Mouse (Mus musculus): ENCODE measurements at regions not wholly inside any gene's neighbourhood (a gene's known extent, or its start where the extent isn't known, plus 50 kb on each side); places are given as distances from the start of the nearest gene placed in this dataset.

DNA sequence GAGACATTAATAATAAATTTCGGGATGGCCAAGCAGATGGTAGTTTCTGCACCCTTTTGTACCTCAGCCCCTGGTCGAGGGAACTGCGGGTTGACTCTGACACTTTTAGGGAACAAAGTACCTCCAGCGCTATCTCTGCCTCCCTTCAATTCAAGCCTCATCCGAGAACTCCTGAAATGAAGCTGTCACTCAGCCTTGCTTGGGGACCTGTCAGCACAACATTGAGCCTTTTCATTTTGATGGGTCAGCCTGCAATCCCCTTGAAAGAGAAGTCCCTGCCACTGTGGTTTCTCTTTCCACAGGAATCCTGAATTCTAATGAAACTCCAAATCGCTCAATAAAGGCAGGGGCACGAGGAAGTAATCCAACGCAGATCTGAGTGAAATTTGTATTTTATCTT, 257.5 kb downstream of the Nr2f2 start:
- no peak for DNase-seq

DNA sequence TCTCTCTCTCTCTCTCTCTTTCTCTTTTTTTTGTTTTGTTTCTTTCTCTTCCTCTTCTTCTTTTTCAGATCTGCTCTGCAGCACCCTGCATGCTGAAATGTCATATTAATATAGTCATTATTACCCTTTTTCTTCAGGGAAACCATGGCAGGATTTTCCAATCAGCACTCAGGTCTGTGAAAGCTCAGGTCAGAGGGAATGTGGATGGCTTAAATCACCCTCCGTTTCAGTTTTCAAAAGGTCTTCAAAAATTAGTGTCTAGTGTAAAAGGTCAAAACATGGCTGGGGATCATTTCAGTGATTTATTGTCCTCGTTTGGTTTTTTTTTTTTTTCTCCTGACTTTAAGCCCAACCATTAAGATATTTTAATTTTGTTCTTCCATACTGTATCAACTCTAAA, 261.5 kb downstream of the Nr2f2 start:
- DNase-seq: no peak

DNA sequence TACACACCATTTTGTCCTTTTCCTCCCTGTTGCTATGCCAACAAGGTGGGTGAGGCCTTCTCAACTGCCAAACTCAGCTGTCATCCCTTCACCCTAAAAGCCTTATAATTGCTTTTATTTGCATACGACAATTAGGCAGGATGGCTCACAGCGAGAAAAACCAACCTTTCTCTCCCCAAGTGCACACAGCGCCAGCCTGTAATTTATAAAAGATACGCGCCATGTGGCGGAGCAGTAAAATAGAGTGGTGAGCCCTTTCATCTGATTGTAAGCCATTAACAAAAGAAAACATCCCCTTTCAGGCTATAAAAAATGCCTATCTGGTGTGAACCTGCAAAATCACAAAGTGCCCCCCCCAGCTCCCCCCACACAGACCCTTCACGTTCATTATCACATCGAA, 262.0 kb downstream of the Nr2f2 start:
- DNase-seq: no peak

DNA sequence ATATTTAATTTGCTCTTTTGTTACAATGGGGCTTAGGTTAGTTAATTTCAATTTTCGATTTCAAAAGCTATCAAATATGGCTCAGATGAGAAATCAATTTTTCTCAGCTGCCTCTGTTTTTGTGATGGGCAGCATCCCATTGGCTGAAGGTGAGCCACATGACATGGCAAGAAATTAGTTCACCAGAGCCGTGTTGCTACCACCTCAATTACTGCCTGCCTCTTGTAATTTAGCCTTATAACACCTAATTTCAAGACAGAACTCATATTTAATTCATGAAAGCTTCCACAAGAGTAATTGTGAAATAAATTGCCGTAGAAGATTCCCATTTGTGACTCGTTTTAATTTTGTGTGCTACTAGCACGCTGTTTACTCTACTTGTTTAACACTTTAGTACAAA, 262.9 kb downstream of the Nr2f2 start:
- no peak for DNase-seq

DNA sequence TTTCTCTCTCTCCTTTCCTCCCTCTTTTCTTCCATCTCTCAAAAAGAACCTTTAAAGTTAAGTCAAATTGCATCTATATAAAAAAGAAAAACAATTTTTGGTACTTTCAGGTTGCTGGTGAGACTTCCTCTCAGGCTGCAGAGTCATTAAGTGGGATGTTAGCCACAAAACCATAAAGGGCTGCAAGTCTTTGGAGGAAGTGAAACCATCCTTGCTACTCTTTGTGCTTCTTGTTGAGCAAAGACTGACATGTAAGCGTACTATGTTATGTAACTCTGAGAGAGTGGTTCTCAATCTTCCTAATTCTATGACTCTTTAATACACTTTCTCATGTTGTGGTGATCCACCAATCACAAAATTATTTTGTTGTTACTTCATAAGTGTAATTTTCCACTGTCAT, 267.5 kb downstream of the Nr2f2 start:
- DNase-seq: no peak

DNA sequence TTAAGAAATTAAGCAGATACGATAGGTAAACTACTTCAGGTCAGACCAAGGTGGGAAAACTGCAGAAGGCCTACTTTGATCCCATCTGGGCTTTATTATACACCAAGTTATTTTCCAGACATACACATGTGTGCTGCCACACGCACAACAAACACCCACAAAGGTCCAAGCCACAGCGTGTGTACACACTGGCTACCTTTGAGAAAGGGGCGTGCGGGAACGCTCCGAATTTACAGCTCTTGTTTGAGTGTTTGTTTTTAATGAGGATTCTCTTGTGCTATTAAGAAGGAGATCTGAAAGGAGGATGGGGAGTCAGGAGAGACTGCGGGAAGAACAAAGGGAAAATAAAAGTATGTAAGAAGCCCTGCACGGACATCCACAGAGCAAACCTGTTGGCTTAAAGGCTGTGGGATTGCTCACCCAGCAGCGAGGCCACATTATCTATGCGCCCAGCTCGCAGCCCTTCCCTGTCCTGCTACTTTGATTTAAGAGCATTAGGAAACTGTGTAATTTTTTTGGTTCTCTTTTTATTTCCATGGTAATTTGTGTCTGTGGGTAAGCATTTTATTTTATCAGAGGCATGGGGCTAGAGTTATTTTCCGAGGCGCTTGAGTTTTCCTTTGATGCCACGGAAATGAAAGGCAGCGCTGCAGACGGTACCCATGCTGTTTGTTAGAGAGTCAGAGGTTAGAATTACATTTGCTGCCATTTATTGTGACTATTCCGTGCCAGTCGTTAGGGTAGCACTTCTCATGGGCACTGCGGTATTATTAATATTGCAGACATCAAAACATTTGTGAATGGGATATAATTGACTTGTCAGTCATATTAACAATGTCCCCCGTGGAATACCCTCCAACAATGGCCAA, 272.4 kb downstream of the Nr2f2 start:
- DNase-seq: no peak

DNA sequence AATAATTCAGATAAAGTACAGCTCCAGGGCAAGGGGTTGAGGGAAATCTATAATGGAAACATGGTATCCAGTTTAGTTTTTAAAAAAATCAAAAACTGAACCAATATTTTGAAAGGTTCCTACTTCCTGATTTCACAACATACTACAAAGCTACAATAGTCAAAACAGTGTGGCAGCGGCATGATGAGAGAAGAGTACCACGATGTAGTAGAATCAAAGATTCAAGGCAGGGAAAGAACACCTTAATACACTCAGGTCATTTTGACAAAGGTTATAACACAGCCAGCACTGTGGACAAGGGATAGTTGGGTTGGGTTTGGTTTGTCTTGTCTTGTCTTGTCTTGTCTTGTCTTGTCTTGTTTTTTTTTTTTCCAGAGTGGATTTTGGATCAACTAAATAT, 274.4 kb downstream of the Nr2f2 start:
- no peak for DNase-seq

DNA sequence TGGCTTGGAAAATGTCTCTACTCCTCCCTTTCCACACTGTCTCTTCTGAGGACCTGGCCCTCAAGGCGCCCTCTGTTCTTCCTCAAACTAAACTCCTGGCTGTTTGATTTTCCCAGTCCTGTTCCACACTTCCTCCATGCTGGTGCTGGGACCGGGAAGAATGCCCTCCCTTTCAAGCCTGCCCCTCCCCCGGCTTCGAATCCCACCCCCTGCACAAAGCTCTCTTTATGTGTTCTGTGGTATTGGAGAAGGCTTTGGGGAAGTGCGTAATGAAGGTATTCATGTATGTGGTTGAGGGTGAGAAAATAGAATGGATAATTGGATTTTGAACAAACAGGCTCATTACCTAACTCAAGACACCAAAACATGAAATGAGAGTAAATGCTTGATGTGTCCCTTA, 277.4 kb downstream of the Nr2f2 start:
- no peak for DNase-seq

DNA sequence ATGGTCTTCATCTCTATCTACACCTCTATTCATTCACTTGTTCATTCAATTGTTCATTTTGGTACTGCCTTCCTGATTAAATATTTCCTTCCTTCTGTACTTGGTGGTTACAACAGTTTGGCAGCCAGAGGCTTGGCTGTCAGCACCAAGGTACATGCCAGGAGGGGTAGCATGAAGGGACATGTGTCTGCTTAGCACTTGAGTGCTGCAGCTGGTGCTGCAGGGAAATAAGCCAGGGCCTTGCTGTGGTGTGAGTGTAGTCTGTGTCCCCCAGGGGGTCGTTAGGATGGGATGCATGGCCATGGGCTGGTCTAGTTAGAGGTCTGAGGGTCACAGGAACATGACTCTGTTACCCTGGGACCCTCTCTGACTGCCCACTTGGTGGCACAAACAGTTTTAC, 296.9 kb downstream of the Nr2f2 start:
- peak; percentile 44 to 60 for DNase-seq

DNA sequence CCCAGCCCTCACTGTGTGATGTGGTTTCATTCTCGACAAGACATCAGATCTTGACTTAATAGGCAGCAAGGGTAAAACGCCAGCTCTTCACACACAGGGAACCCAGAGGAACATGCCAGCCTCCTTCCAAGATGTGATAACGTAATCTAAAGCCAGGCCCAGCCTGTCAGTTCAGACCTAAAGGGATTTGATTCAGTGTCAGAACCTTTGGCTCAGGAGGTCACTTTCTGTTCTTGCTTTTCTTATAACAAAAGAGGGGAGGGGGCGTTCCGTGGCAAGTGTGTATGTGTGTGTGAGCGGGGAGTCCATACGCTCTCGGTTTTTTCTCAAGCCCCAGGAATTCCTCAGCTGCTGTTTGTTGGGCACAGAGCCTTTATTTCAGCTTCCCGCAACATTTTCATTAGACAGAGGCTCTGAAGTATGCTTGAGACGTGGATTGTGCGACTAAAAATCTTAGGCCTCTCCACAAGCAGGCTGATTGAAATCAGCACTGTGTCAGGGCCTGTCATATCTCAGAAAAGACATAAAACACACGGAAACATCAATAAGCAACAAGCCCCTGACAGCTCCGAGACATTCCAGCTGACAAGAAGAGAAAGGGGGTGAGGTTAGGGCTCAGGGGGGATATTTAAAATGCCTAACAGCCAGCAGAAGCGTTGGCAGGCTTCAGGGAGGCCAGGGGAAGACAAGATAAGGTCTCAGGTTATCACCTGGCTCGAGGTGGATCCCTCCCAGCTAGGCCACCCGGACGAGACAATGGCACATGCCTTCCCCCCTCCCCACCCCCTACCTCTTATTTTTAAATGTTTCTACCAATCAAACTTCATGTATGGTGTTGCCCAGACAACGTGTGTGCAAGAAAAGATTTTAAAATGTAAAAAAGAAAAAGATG, 298.5 kb downstream of the Nr2f2 start:
- DNase-seq: peak; percentile 23 to 25

DNA sequence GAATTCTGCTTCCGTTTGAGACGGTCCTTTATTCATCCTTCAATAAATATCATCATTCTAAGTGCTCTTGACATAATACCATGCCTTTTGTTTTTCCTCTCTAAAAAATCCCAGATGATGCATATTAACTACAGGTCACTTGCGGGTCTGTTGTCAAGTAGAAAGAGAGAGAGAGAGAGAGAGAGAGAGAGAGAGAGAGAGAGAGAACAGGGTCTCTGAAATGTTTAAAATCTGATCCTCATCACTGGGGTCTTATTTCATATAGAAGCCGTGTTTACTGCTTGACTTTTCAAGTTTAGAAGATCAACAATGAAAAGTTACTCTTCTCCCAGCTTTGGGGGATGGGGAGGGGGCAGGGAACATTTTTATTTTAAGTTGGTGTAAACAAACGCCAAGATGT, 299.5 kb downstream of the Nr2f2 start:
- DNase-seq: no peak

DNA sequence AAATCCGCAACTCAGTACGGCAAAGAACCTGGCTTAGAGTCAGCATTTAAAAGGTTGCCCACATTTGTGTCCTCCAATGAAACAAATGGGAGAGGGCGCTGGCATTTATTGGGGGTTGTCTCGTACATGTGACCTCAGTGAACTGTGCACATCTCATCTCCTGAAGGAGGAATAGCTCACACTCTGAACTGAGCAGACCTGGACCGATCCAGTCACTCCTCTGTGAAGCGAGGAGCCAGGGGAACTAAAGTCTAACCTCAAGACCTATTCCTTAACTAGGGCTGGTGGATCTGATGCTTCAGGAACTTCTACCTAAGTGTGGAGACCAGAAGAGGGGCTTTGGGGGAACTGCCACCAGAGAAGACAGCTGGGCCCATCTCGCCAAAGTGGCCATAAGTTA, 300.1 kb downstream of the Nr2f2 start:
- peak in 1 of 2 experiments; percentile 3 for DNase-seq

DNA sequence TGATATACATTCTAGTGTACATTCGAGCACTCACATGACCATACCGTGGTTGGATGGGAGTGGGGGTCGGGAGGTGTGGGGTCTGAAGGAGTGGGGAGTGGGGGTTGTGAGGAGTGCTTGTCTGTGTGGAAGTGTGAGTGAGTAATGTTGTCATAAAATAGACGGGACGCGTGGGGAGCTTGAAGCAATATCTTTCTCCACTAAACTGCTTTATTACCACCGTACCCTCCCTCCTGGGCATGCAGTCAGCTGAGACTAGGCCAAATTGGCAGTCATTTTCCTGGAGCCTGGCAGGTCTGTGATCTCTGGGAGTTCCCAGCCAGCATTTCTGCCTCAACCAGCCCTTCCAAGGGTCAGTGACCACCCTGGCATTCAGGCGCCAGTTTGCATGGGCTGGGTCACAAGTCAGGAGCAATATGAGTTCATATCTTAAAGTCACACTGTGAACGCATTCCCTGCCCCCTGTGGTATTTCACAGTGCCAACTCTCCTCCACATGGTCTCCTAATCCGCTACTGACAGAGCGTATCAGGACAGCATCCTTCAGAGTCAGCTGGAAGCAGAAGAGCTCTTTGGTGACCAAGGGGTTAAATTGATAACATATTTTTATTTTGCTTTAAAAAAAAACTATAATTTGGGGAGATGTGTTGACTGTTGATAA, 300.9 kb downstream of the Nr2f2 start:
- DNase-seq: peak; percentile 88 to 92

DNA sequence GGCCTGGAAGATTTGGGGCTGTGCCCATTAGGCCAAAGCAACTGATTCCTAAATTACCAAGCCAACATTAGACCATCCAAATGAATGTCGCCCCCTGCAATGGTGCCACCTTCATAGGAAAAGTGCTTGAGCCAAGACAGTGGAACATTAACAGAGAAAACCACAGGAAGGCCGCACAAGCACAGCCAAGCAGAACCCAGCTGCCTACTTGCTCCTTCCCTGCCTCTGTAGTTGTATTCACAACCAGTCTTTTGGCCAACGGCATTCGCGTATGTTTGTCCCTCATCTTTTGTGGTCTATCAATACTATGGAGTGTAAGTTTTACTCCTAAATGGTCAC, 319.2 kb downstream of the Nr2f2 start:
- peak in 1 of 2 experiments; percentile 82 for DNase-seq

DNA sequence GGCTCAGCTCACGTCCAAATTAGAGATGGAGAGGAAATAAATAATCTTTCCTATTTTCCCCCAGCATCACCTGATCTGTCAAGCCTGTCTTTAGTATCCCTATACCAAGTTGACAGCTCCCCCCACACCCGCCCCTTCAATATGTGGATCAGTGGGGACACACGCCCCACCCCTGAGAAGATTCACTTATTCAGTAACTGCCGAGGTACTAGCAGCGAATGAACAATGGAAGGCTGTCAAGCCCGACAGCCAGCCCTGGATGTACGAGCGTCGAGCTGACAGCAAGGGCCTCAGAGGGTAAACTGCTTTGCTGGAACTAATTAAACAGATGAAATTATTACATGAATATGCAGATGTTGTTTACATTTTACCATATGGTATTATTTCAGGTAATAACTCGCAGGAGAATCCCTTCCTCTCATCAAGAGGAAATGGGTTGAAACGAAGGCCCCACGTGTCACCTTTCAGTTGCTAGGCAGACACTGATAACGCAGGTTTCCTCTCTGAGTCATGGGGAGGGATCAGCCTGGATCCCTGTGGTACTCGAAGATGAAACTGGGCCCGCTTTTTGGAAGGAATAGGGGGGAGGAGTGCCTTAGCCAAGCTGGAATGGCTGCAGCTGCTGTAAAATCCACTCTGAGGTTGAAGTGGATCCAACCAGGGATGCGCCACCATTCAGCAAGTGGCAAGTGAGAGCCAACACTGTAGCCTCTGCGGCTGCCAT, 319.7 kb downstream of the Nr2f2 start:
- DNase-seq: peak in 1 of 2 experiments; percentile 75

DNA sequence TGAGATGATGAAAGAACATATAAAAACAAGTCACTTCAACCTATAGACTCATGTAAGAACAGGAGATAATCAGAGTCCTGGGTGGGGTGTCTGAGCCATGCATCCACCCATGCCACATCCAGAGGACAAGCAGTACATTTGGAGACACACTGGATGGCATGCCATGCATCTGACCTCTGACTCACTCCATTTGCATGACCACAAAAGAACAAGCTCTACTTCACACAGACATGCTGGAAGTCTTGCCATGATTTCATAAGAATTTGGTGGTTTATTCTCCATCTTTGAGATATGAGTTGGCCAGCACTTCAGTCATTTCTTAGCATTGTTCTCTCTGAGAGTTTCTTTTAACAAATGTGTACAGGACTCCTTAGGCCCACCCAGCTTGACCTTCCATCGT, 329.5 kb downstream of the Nr2f2 start:
- no peak for DNase-seq

DNA sequence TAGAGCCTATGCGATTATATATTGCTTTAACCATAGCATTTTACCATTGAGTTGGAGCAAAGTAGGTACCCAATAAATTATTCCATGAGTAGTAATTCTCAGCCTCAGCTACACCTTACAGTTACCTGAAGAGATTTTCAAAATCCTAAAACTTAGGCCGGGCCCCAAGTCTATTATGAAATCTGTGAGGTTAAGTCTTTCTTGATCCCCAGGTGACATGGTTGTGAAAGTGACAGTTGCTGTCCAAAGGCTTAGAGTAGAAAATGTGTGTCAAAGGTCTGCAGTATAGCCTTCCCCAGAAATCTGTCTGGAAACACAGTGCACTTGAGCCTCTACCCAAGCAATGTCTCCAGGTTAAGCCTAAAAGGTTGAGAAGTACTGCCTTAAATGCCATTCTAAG, 333.7 kb downstream of the Nr2f2 start:
- DNase-seq: no peak

DNA sequence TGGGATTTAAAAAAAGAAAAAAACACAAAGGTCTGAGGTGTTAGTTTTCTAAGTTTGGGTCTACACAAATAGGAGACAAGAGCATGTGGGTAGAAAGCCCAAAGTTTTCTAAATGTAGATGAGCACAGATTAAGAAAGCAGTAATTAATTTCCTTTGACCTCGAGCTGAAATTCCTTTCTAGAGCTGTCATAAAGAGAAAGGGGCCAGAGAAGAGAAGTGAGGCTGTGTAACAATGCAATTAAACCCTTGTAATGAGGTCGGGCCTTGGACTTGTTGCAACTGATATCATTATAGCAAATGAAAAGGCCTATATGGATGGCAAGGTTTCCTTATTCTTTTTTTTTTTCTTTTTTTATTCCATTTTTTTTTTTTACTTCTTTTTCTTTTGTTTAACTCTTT, 337.2 kb downstream of the Nr2f2 start:
- DNase-seq: no peak

DNA sequence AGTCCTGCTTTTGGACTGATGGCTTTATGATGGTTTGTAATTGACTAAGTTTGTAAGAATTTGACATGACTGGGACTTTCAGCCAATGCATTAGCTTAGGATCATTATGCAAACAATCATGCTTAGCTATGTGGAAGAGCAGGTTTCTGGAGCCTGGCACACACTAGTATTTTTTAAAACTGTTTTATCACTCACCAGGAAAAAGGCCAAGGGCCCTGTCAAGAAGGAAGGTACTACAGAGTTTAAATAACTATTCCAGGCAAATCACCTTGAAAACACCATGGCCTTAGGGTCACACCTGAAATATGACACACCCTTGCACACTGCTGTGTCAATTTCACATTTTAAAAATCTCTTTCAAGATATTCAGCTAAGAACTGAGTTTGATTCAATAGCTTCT, 341.0 kb downstream of the Nr2f2 start:
- no peak for DNase-seq

DNA sequence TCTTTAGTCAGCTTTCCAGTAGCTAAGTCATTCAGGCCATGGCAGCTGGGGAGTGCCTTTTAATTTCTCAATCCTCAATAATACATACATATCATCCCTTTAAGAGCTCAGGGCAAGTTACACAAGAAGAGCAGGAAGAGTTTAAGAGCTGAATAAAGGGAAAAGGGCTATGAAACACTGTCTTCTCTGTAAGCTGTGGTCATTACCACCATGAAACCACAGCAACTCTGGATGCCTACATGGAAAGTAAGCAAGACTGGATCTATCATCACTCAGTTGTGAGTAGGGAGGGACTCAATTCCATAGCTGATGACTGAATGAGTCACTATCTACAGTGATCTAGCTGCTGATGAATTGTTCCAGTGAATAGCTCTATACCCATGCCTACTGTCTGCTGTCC, 349.9 kb downstream of the Nr2f2 start:
- DNase-seq: no peak

DNA sequence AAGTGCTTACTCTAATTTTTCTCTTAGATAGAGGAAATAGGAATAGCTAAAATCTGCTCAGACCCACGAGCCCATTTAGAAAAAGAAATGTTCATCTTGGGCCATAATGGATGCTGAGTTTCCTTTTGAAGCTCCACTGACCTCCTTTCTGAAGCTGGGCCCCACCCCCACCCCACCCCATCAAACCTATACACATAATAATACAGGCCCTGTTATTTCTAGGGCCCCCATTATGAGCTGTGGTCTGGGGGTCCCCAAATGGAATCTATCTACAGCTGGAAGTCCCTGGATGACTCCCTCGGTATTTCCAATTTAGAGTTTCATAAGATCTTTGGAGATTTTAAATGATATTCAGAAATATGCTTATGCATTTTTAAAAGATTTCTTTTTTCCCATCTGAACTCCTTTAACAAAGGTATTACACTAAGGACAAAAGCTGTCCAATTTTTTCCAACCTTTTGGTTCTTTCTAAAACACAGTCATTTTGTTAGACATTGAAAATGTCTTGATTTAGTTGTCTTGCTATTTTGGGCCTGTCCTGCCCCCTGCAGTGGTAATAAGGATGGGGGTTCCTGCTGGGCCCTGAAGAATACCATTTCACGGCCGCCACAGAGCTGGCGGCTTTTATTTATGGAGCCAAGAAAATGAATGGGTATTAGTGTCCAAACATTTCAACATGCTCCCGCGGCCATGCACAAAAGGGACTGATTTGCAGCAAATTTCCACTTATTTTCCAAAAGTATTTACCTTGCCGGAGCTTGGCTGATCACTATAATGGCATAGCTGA, 363.1 kb downstream of the Nr2f2 start:
- peak in 1 of 2 experiments; percentile 19 for DNase-seq

DNA sequence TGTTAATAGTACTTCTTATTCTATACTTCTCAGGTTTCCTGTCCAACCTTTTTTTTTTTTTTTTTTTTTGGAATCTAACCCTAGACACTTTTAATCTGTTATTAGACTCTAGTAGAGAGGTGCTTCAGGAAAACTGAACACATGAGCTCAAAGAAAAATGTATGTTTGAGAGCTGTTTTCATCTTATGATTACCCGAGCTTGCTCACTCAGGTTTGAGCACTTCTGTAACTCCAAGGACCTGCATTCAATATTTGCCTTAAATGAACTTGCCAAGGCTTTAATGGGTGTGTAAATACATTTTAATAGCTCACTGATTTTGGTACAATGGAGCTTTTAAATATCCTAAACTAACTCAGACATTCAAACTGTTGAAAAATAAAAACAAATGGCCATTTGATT, 367.8 kb downstream of the Nr2f2 start:
- DNase-seq: no peak
